In genomic region chr2:179277887-179278282, GRCm38 (mm10) we compare ENCODE assay signal across 10 mouse cellular contexts.
"Had no signal": no experiment of that assay in that cellular context is flagged by ENCODE, and none has a peak within 500 bp of the region (broad histone marks: within the 10 kb centered on the region; RNA-seq: fewer than 3 reads in every experiment).

No protein-coding gene starts in this region.

- H3K9ac ChIP-seq: kidney, embryonic 15.5 days; limb, embryonic 12.5 days; liver, embryonic 13.5 days; liver, postnatal 0 days; midbrain, embryonic 13.5 days had no signal

- H3K4me3 ChIP-seq: kidney, embryonic 15.5 days; left cerebral cortex, adult 2 months; limb, embryonic 12.5 days; liver, embryonic 13.5 days; midbrain, embryonic 13.5 days had no signal

- H3K36me3 ChIP-seq: kidney, embryonic 15.5 days; limb, embryonic 12.5 days; liver, embryonic 13.5 days; midbrain, embryonic 13.5 days had no signal

- DNase-seq: kidney, adult 2 months; kidney, postnatal 14 days; liver; liver, embryonic 13.5 days; liver, postnatal 0 days; thymus, postnatal 36 days had no signal

- H3K4me1 ChIP-seq: kidney, embryonic 15.5 days; limb, embryonic 12.5 days; liver, embryonic 13.5 days; midbrain, embryonic 13.5 days had no signal

- H3K27ac ChIP-seq: kidney, embryonic 15.5 days; left cerebral cortex, adult 2 months; limb, embryonic 12.5 days; liver, embryonic 13.5 days; midbrain, embryonic 13.5 days had no signal

- H3K27me3 ChIP-seq: kidney, embryonic 15.5 days; limb, embryonic 12.5 days; liver, embryonic 13.5 days; midbrain, embryonic 13.5 days had no signal
